Mouse (Mus musculus) urinary bladder, postnatal 25 days (tissue): ENCODE results near the gene Rsg1.

Experiments
- DNase-seq: peaks from one replicate; pipeline ENCODE4 v3.0.0; 2022; ENCODE audit warnings: low spot score

The Rsg1 gene

DNA sequence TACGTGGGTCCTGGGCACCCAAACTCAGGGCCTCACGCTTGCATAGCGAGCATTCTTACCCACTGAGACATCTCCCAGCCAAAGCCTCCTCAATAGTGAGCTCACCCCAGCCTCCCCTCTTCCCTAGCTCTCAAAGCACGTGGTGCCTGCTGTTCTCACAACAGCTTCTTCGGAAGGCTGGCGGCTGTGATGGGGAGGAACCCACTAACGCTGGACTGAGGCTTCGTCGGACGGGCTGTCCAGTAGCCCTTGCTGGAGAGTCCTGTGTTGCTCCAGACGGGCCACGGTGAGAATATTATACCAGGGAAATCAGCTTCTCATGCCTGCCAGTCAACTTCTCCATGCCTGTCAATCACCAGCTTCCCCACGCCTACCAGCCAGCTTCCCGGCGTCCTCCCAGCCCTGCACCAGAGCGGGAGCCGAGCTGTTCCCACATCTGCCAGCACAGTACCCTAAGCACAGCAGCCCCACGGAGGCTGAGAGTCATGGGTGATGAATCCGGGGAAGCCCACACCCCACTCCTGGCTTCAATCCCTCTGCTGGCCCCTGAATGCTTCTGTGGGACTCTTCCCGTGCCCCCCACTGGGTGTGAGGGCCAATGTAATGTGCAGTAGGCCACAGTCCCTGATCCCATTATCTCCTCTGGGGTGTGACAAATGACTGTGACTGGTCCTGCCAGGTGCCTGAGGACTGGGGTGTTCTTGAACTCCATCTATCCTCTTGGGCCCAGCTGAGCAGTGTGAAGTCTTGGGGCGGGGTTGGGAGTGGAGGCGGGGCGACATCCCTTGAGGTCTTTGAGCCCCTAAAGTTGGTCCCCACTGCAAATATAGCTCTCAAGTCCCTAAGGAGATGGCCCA is 61.0 kb downstream of the Rsg1 start:
- no peak for DNase-seq
